Mouse (Mus musculus) ES-E14 (cell line): ENCODE data around the gene Nrarp.

Experiments
- CHD2 ChIP-seq: IDR thresholded peaks from 2 replicates; pipeline ENCODE4 v1.6.1; 2014; ENCODE audit warnings: mild to moderate bottlenecking, low read depth, low read length, inconsistent platforms
- HCFC1 ChIP-seq: IDR thresholded peaks from 2 replicates; pipeline ENCODE4 v1.6.1; 2012; ENCODE audit warnings: low read length, inconsistent platforms, borderline replicate concordance; ENCODE audit not compliant: insufficient read depth
- MAFK ChIP-seq: IDR thresholded peaks from 2 replicates; pipeline ENCODE4 v1.6.1; 2014; ENCODE audit warnings: mild to moderate bottlenecking, low read depth, low read length, inconsistent platforms; ENCODE audit not compliant: insufficient read depth
- ZC3H11A ChIP-seq: IDR thresholded peaks from 2 replicates; pipeline ENCODE4 v1.6.1; 2012; ENCODE audit warnings: low read depth, mild to moderate bottlenecking, inconsistent platforms, low read length, borderline replicate concordance

- TF ChIP-seq ZC3H11A (no peak), CHD2 (no peak), MAFK (no peak), HCFC1 (no peak)
These were observed 29.1 kb upstream of the Nrarp start for GRCm38 (mm10) chr2:25151280-25151956.
